Mouse (Mus musculus) left cerebral cortex, postnatal 36 days (tissue): ENCODE data around the gene Kctd2. TPM values are rescaled to one million over a fixed set of nuclear protein-coding genes. Genes with fewer than 3 reads are reported as not detected.
"Not testable (repeated sequence)": the region's sequence is repeated elsewhere in the genome, so short reads cannot be mapped to it uniquely, and the experiment has no call there.

Source experiments
- DNase-seq, 2 experiments: peaks; one replicate each; pipeline ENCODE4 v3.0.0; 2021 to 2022; ENCODE audit warnings: low spot score in 2 of 2, mixed read lengths in 1 of 2
- intact Hi-C: fragments of 180-260 bp; cut with DNase I; formaldehyde crosslinking; loops from one replicate; pipeline ENCODE4 v1.15.1; 2025
- microRNA-seq: library from miRNA; unstranded; fragments of <30 nt; microRNA quantifications from one replicate; pipeline ENCODE4 v1.2.0, GENCODE M21; 2022
- total RNA-seq, 2 experiments: library from RNA; stranded (reverse); gene quantifications; 2 replicates each; pipeline ENCODE4 v1.2.3; 2021

Gene Kctd2
- total RNA-seq, 2 experiments from 2014 or later, result 72.0 to 79.2 TPM

DNA sequence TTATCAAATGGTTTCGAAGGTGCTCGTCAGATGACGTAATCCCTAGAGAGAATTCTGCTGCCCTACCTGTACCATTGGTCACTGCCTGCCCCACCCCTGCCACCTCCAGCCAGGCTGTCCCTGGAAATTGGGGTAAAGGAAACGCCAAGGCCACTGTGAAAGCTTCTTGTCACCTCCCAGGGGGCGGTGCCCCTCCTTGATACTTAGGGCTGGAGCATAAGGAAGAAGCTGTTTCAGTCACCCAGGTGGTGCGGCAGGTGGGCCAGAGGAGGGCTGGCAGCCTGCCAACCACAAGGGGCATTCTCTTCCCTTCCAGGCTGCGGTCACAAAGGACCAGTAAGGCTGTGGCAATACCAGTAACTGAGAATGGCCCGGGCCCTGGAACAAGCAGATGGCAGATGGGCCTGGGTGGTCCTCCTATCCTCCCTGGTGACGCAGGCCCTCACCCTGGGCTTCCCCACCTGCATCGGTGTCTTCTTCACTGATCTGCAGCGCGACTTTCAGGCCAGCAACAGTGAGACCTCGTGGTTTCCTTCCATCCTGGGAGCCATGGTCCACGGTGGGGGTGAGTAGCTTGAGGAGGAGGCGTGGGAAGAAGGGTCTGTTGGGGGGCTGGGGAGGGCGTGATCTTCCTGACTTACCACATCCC is 42.4 kb downstream of the Kctd2 start, which contains the start of gene Slc16a5:
TSS of gene Slc16a5 (plus strand) at position 232 of the 649 bp plus-strand sequence.
- intact Hi-C loops, result no loop called here
- no peak for DNase-seq

DNA sequence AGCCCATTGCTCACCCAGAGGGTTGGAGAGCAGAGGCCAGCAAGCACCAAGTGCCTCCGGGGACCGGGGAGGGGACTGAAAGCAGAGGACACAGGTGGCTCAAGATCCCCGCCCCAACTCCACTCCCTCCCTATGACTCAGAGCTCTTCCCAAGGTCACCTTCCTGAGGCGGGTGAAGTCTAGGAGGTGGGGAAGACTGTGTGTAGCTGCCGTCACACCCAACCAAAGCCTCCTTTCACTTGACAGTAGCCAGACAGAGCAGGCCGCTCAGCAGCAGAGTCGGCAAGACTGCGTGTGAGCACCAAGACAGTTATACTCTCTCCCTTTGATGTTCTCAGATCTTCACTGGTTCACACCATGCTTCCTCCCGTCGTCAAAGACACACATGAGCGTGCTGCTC is 43.5 kb downstream of the Kctd2 start:
- no peak for DNase-seq
- intact Hi-C loops, result no loop called here

DNA sequence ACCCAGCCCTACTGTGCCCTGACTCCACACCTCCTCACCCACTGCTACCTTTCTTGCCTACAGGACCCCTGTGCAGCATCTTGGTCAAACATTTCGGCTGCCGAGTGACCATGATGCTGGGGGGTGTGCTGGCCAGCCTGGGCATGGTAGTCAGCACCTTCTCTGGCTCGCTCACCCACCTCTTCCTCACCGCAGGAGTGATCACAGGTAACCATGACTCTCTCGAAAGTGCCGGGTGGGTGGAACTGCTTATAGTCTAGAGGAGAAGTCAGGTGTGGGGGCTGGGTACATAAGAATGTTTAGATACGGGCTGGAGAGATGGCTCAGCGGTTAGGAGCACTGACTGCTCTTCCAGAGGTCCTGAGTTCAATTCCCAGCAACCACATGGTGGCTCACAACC is 44.9 kb downstream of the Kctd2 start:
- intact Hi-C loops, result no loop called here
- DNase-seq, result no peak

- intact Hi-C loops, result no loop called here
- DNase-seq, result no peak
Measured at GRCm38 (mm10) chr11:115467217-115467618, 47.3 kb downstream of the Kctd2 start.

DNA sequence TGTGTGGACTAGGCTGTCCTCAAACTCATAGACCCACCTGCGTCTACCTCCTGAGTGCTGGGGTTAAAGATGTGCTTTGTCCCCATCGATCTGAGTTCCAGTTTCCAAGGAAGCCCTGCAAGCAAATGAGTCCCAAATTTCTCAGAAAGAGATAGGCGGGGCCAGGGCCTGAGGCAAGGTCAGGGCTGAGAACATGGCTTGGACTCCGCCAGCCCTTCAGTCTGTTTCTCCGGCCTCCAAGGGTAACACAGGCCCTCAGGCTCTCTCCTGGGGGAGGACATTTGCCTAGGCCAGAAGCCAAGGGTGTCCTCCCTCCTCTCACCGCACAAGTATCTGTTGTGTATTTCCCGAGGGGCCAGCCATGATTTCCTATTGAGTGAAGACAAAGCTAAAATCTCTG is 52.3 kb downstream of the Kctd2 start:
- intact Hi-C loops, result loop anchor here (5.0 kb wide), 1 partner anchor 115 kb away; no protein-coding TSS in a partner anchor
- DNase-seq, result no peak

DNA sequence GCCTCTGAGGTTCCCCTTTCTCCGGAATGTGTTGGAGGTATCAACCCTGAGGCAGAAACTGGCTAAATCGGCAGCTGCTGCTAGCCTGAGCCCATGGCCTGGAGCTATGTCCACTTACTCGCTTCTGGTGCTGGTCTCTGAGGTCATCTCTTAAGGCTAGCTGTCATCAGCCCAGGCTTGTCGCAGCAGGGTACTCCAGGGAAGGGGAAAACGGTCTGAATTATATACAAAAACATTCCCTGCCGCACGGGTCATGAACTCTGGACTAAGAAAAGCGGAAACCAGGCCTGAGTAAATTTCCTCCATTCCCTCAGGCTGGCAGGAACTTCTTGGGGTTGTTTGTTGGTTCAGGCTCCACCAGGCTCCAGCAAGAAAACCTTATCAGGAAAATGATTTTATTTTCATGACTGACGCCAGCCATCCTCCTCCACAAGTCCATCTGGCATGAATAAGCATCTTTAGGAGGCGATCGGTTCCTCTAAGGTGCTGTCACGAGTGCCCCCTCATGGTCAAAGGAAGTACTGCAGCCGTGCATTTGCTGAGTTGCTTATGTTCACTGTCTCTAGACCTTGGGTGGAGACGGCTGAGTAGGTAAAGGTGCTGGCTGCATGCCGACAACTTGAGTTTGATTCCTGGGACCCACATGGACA is 53.8 kb downstream of the Kctd2 start:
- intact Hi-C loops, result loop anchor here (2.0 to 5.0 kb wide), 3 partner anchors 45 to 116 kb away; partner anchors contain the start of gene Kctd2
- peak; percentile 93 to 97 for DNase-seq

DNA sequence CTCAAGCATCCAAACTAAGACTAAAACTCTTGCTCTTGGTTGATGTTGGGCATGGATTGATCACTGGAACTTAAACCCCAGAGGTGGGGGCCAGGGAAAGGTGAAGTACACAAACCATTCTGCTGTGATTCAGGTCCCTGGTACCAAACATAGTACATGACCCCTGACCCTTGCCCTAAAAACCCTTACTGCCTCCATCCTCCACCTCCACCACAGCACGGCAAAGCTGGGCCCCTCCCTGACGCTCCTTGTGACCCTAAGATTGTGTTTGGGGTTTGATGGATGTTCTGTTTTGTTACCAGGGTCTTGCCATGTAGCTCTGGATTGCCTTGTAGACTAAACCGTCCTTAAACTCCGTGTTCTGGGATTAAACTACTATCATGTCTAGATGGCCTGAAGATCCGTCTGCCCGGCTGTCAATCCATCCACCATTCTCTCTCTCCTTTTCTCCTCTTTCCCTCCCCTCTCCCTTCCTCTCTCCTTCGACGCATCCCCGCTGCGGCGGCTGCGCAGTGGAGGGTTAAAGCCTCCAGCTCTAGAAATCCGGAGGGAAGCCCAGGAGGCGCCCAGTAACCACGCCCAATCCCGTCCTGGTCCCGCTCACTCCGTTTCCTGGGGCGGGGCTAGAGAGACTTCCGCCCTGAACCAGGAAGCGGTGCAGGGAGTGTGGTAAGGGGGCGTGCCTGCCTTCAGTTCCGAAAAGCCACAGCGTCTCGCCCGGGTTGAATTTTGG is 55.3 kb downstream of the Kctd2 start, which contains the start of gene Armc7:
TSS of gene Armc7 (plus strand) at position 643 of the 733 bp plus-strand sequence.
- intact Hi-C loops, result loop anchor here (2.0 kb wide), 2 partner anchors 46 to 54 kb away; partner anchors contain the start of gene Kctd2
- DNase-seq, result peak; percentile 91 to 92

- no peak for DNase-seq
- intact Hi-C loops, result loop anchor here (2.0 kb wide), 2 partner anchors 47 to 55 kb away; partner anchors contain the start of gene Kctd2
Measured at GRCm38 (mm10) chr11:115475758-115476237, 55.9 kb downstream of the Kctd2 start.

DNA sequence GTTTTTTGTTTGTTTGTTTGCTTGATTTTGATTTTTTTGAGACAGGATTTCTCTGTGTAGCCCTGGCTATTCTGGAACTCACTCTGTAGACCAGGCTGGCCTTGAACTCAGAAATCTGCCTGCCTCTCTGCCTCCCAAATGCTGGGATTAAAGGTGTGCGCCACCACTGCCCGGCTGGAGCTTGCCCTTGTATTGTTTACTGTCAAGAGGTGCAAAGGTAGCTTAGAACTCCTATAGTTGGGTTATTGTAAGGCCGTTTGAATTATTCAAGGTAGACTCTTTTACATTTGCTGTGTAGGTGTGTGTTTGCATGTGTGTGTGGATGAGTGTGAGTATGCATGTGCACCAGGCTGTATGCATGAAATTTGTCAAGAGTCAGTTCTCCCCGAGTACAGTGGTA is 56.7 kb downstream of the Kctd2 start:
- intact Hi-C loops, DNase-seq: not testable (repeated sequence)

DNA sequence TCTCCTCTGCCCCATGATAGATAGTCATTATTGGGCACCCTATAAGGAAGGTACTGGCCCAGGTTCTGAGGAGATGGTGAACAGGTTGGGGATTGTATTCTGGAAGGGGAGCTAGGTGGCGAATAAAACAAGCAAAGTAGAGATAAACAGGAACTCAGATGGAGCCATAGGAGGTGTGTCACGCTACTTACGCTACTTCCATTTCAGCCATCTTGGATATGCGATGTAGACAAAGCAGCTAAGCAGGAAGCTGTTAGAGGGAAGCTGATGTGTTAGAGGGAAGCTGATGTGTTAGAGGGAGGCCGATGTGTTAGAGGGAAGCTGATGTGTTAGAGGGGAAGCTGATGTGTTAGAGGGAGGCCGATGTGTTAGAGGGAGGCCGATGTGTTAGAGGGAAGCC is 57.5 kb downstream of the Kctd2 start:
- DNase-seq, intact Hi-C loops: not testable (repeated sequence)

GRCm38 (mm10) chr11:115478296-115478938 is 58.5 kb downstream of the Kctd2 start:
- intact Hi-C loops, result no loop called here
- no peak for DNase-seq

Small RNA genes within 50 kb of the gene (microRNA-seq; reads per million reads assigned to microRNA genes)
- not detected for gene Mir3968

Other genes with a start within 250 kb of the Kctd2 start
- 10 to 100 TPM; 14.2 to 15.4 TPM for gene Tmem104, start 232.6 kb upstream of the Kctd2 start, total RNA-seq
- gene Nat9, start 232.3 kb upstream of the Kctd2 start, total RNA-seq, result 10 to 100 TPM; 25.2 to 30.1 TPM
- 10 to 100 TPM; 38.6 to 42.5 TPM for gene Grin2c, start 152.9 kb upstream of the Kctd2 start, total RNA-seq
- 10 to 100 TPM; 14.2 to 22.5 TPM for gene Fdxr, start 143.1 kb upstream of the Kctd2 start, total RNA-seq
- gene Fads6, start 122.5 kb upstream of the Kctd2 start, total RNA-seq, result 10 to 100 TPM; 12.7 to 13.0 TPM
- 1 to 10 TPM; 1.1 to 2.1 TPM for gene Otop2, start 113.0 kb upstream of the Kctd2 start, total RNA-seq
- gene Ush1g, start 98.1 kb upstream of the Kctd2 start, total RNA-seq, result under 1 TPM; 0.39 to 0.49 TPM
- under 1 TPM in 1 of 2 experiments, not detected in 1; 0.12 TPM for gene Otop3, start 85.4 kb upstream of the Kctd2 start, total RNA-seq
- 100 to 1,000 TPM; 106 to 107 TPM for gene Hid1, start 52.4 kb upstream of the Kctd2 start, total RNA-seq
- 10 to 100 TPM; 20.6 to 23.1 TPM for gene Cdr2l, start 38.2 kb upstream of the Kctd2 start, total RNA-seq
- gene Mrpl58, start 16.4 kb upstream of the Kctd2 start, total RNA-seq, result 100 to 1,000 TPM; 115 to 119 TPM
- gene Atp5h, start 166 bp upstream of the Kctd2 start, total RNA-seq, result 100 to 1,000 TPM; 417 to 474 TPM
- not detected for gene Trim80, start 20.4 kb downstream of the Kctd2 start, total RNA-seq
- gene Slc16a5, start 42.3 kb downstream of the Kctd2 start, total RNA-seq, result not detected
- gene Armc7, start 55.5 kb downstream of the Kctd2 start, total RNA-seq, result 10 to 100 TPM; 13.0 to 13.5 TPM
- gene Nt5c, start 71.7 kb downstream of the Kctd2 start, total RNA-seq, result 10 to 100 TPM; 61.0 to 69.8 TPM
- 100 to 1,000 TPM; 143 to 159 TPM for gene Jpt1, start 94.3 kb downstream of the Kctd2 start, total RNA-seq
- gene Sumo2, start 116.1 kb downstream of the Kctd2 start, total RNA-seq, result 100 to 1,000 TPM; 291 to 294 TPM
- 10 to 100 TPM; 41.6 to 49.9 TPM for gene Nup85, start 144.3 kb downstream of the Kctd2 start, total RNA-seq
- gene Mrps7, start 183.8 kb downstream of the Kctd2 start, total RNA-seq, result 10 to 100 TPM; 49.8 to 57.9 TPM
- gene Gga3, start 183.9 kb downstream of the Kctd2 start, total RNA-seq, result 10 to 100 TPM; 70.2 to 74.3 TPM
- 10 to 100 TPM; 15.1 to 18.1 TPM for gene Mif4gd, start 192.8 kb downstream of the Kctd2 start, total RNA-seq
- 10 to 100 TPM; 56.8 to 60.1 TPM for gene Slc25a19, start 208.2 kb downstream of the Kctd2 start, total RNA-seq